Mouse (Mus musculus) gonadal fat pad, adult 2 months (tissue): Measurements from ENCODE around the gene Sirpa. TPM values are rescaled to one million over a fixed set of nuclear protein-coding genes. Genes with fewer than 3 reads are reported as not detected.

Source experiments
- DNase-seq: peaks from one replicate; pipeline ENCODE4 v3.0.0-alpha.2; 2012; ENCODE audit warnings: low read depth
- polyA plus RNA-seq: library from polyadenylated mRNA; depleted of rRNA; stranded (reverse); fragments of >200 nt; gene quantifications from 2 replicates; pipeline ENCODE4 v1.2.3, GENCODE M21; 2012; rRNA removed

The Sirpa gene
- polyA plus RNA-seq, 1 experiment, result 37.5 TPM

DNA sequence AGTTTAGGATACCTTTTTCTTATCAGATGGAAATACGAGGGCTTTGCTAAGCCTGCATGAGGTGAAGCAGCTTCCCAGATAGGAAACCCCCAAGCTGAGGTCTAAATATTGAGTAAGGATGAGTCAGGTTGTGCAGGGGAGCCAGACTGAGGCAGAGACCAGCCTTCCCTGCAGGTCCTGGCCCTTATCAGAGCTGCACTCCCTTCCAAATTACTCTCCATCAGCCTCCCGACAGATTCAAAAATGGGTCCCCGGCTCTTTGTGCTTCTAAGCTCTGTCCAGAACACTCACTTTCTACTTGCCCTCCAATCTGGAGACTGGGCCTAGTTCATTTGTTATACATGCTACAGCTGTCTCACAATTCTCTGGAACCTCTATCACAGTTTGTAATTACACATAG, 41.3 kb downstream of the Sirpa start:
- no peak for DNase-seq

DNA sequence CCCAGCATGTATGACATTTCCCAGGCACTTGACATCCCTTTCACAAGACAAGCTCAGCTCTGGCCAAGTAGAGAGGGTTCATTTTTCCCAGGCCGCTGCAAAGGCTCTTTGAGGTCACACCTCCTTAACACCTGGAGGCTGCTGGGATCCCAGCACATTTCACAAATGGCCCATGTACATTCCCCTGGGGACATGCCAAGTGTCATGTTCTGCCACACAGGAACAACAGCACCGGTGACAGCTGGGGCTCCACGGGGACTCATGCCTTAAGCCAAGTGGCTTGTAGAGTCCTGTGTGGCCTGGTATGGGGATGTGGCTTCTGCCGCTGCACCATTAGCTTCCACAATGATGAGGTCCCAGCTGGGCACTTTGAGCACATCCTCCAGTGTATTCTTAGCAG, 60.0 kb downstream of the Sirpa start:
- DNase-seq, result no peak

- no peak for DNase-seq
These were observed 61.0 kb downstream of the Sirpa start for GRCm38 (mm10) chr2:129653632-129654031.

DNA sequence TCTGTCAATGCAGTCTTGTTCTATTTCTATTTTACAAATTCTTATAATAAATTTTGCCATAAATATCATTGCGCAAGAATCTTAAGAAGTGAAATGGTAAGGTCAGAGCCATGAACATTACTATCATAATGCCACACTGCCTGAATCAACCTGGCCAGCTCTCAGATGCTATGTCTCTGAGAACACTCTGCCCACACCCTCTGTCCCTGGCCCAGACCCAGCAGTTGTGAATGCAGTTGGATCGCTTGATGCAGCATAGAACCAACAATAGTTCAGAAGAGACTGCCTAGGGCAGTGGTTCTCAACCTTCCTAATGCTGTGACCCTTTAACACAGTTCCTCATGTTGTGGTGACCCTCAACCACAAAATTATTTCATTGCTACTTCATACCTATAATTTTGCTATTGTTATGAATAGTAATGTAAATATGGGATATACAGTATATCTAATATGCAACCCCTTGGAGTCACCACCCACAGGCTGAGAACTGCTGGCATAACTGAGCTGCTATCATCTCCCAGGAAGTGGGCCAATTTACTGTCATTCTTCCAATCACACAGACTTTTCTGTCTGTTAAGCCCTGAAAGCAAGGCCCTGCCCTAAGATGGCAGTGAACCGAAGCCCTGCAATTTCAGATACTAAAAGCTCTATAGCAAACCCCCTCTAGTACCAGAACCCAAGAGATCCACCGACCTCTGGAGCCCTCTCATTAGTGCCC, 61.8 kb downstream of the Sirpa start:
- DNase-seq, result no peak

GRCm38 (mm10) chr2:129655033-129655432, 62.4 kb downstream of the Sirpa start:
- DNase-seq, result no peak

- DNase-seq, result no peak
These were observed 66.2 kb downstream of the Sirpa start for GRCm38 (mm10) chr2:129658796-129659195.

GRCm38 (mm10) chr2:129660020-129660419, 67.4 kb downstream of the Sirpa start:
- DNase-seq, result no peak

- DNase-seq, result no peak
These were observed 69.8 kb downstream of the Sirpa start for GRCm38 (mm10) chr2:129662484-129662883.

GRCm38 (mm10) chr2:129671911-129672310, 79.3 kb downstream of the Sirpa start:
- DNase-seq, result no peak

DNA sequence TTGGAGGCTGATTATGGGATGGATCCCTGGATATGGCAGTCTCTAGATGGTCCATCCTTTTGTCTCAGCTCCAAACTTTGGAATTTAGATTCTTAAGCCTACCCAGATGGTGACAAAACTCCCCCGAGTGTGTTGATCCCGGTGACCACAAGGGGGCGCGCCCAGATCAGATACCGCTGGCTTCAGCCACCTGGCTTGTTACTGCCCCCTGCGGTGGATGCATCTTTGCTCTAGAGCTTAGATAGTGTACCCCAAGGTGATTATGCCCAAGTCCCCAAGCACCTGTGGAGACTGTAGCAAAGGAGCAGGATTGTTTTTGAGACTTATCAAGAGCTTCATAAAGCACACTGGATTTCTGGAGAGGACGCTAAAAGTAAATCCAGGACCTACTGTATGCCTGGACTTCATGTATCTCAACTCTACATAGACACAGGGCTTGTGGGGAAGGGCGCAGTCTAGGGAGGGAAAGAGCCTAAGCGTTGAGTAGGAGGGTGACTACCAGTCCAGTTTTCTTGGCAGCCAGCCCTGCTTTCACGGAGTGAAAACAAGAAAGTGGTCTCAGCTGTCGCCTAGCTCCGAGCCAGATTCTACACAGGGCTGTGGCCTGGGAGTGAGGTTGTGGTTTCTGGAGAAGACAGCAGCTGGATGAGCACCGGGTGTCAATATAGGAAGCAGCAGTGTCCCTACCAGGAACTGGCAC, 82.5 kb downstream of the Sirpa start:
- no peak for DNase-seq

DNA sequence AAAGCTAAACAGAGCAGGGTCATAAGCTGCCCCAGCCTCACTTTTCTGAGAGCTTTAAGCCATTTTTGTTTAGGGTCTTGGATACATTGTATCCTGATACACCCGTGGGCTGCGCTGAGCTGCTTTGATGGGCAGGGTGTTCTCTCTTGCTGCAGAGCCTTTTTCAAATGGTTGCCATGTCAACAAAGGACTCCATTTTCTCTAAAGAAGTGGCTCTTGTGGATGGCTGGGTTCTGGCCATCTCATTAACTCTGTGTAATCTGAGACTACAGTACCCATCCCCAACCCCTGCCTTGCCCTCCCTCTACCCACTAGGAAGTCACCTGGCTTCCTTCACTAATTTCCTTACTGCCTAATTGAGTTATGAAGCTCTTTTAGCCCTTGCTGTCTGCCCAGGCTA, 85.0 kb downstream of the Sirpa start:
- DNase-seq, result no peak

GRCm38 (mm10) chr2:129679066-129679465, 86.4 kb downstream of the Sirpa start:
- DNase-seq, result no peak

DNA sequence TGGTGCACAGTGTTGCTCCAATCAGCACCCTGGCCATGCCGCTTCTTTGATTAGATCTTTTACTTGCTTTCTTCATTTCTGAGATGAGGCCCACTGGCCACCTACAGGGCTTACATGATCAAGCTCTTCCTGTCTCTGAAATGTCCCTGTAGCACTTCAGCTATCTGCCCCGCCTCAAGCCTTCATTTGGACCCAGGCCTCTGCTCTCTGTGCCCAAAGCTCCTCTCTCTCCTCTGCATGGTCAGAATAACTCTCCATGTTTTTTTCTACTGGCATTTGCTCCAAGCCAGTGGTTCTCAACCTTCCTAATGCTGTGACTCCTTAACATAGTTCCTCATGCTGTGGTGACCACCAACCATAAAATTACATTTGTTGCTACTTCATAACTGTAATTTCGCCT, 87.6 kb downstream of the Sirpa start:
- no peak for DNase-seq

Other genes starting within 250 kb of the Sirpa start
- 0.37 and 1.1 TPM in 2 replicates for gene Il1b, start 221.7 kb upstream of the Sirpa start, polyA plus RNA-seq
- gene F830045P16Rik, start 56.2 kb upstream of the Sirpa start, polyA plus RNA-seq, result not detected in 2 replicates
- gene Pdyn, start 107.0 kb downstream of the Sirpa start, polyA plus RNA-seq, result not detected in 2 replicates
- 15.7 and 16.6 TPM in 2 replicates for gene Stk35, start 207.7 kb downstream of the Sirpa start, polyA plus RNA-seq